Mouse (Mus musculus): ENCODE results near the gene Vstm2a. TPM values are rescaled to one million over a fixed set of nuclear protein-coding genes. Genes with fewer than 3 reads are reported as not detected.

The Vstm2a gene
- polyA plus RNA-seq, 1 experiment from 2014 or later, result 0.09 TPM

DNA sequence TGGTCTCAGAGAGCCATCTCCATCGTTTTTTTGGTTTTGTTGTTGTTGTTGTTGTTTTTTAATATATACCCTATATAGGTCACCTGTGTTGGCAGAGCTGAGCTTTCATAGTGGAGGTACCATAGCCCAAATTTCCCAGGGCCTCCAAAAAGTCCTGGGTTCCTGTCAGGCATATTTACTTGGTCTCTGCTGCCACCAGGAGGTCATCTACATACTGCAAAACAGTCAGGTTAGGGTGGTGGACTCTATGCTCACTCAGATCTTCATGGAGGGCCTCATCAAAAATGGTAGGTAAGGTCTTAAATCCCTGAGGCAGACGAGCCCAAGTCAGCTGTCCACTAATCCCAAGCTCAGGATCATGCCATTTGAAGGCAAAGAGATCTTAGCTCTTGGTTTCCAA, 146.1 kb downstream of the Vstm2a start:
- Histone ChIP-seq H3K9me3 (replicated peaks; ENCODE audit: control insufficient read depth, low read length) (no peaks in the 10 kb centered on the region), H3K4me1 (ENCODE audit: control insufficient read depth, insufficient read depth, low read length) (no peaks in the 10 kb centered on the region), H3K4me2 (ENCODE audit: low read depth, low read length) (no peak overlapping the region), H3K27me3 (ENCODE audit: control insufficient read depth, insufficient read depth, low read length) (no peaks in the 10 kb centered on the region), H3K9ac (ENCODE audit: low read length) (no peak overlapping the region), H3K27ac (ENCODE audit: low read length) (no peak overlapping the region), H3K4me3 (ENCODE audit: low read length) (no peak overlapping the region), H3K36me3 (ENCODE audit: control insufficient read depth, insufficient read depth) (no peaks in the 10 kb centered on the region)
- WGBS, result 31% methylated on average over 2 of the region's 2 CpGs
- no peak for ATAC-seq (replicated peaks; ENCODE audit: extremely low read depth, insufficient read depth, low FRiP score)

GRCm38 (mm10) chr11:16411736-16412135, 154.2 kb downstream of the Vstm2a start:
- H3K36me3 ChIP-seq (ENCODE audit: control insufficient read depth, insufficient read depth), result no peaks in the 10 kb centered on the region
- 59% methylated on average over 1 of the region's 1 CpGs for WGBS
- no peaks in the 10 kb centered on the region for H3K4me1 ChIP-seq (ENCODE audit: control insufficient read depth, insufficient read depth, low read length)
- H3K27ac ChIP-seq (ENCODE audit: low read length), result no peak overlapping the region
- no peak overlapping the region for H3K4me2 ChIP-seq (ENCODE audit: low read depth, low read length)
- H3K27me3 ChIP-seq (ENCODE audit: control insufficient read depth, insufficient read depth, low read length), result no peaks in the 10 kb centered on the region
- no peak overlapping the region for H3K9ac ChIP-seq (ENCODE audit: low read length)
- ATAC-seq (replicated peaks; ENCODE audit: extremely low read depth, insufficient read depth, low FRiP score), result no peak
- H3K9me3 ChIP-seq (replicated peaks; ENCODE audit: control insufficient read depth, low read length), result no peaks in the 10 kb centered on the region
- no peak overlapping the region for H3K4me3 ChIP-seq (ENCODE audit: low read length)

DNA sequence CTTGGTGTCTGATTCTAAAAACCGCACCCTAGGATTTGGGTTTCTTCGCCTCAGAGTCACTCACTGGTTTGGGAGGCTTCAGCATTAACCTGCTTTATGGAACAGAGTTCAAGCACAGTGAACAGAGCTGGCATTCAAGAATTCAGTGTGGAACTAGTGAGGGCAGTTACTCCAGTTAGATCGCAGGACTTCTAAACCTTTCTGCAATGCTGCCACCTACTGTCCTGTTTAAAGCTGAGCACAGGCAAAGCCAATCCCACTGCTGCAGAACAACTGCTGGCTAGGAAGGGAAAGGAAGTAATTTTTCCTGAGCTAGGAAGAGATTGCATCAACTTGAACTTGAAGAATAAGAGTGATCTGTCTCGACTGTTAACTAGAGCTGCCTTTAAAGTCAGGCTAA, 155.1 kb downstream of the Vstm2a start:
- no peaks in the 10 kb centered on the region for H3K27me3 ChIP-seq (ENCODE audit: control insufficient read depth, insufficient read depth, low read length)
- no peaks in the 10 kb centered on the region for H3K9me3 ChIP-seq (replicated peaks; ENCODE audit: control insufficient read depth, low read length)
- 22% methylated on average over 4 of the region's 4 CpGs for WGBS
- H3K4me2 ChIP-seq (ENCODE audit: low read depth, low read length), result no peak overlapping the region
- H3K9ac ChIP-seq (ENCODE audit: low read length), result no peak overlapping the region
- no peaks in the 10 kb centered on the region for H3K4me1 ChIP-seq (ENCODE audit: control insufficient read depth, insufficient read depth, low read length)
- ATAC-seq (replicated peaks; ENCODE audit: extremely low read depth, insufficient read depth, low FRiP score), result no peak
- H3K4me3 ChIP-seq (ENCODE audit: low read length), result no peak overlapping the region
- no peaks in the 10 kb centered on the region for H3K36me3 ChIP-seq (ENCODE audit: control insufficient read depth, insufficient read depth)
- H3K27ac ChIP-seq (ENCODE audit: low read length), result no peak overlapping the region

DNA sequence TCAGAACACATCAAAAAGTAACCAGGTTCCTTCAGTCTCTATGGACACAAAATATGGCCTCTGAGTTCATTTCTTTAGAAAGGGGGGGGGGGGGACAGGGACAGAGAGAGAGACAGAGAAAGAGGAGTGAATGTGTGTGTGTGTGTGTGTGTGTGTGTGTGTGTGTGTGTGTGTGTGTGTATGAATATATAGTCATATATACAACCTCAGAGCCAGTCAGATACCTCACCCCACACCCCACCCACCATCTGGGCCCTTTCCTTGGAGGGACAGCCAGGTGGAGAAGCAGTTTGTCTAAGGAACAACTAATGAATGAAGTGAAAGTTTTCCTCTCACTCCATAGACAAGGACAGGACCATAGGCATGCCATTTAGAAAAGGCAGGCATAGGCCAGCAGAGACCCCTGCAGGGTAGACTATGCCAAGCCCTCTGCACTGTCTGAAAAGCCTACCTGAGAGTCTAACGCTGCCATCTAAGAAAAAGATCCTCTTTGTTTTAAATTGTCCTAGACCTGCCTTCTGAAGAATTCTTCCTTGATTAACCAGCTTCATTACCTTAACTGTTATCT, 155.6 kb downstream of the Vstm2a start:
- Histone ChIP-seq H3K4me1 (ENCODE audit: control insufficient read depth, insufficient read depth, low read length) (no peaks in the 10 kb centered on the region), H3K4me2 (ENCODE audit: low read depth, low read length) (no peak overlapping the region), H3K9ac (ENCODE audit: low read length) (no peak overlapping the region), H3K27ac (ENCODE audit: low read length) (no peak overlapping the region), H3K9me3 (replicated peaks; ENCODE audit: control insufficient read depth, low read length) (no peaks in the 10 kb centered on the region), H3K27me3 (ENCODE audit: control insufficient read depth, insufficient read depth, low read length) (no peaks in the 10 kb centered on the region), H3K36me3 (ENCODE audit: control insufficient read depth, insufficient read depth) (no peaks in the 10 kb centered on the region), H3K4me3 (ENCODE audit: low read length) (no peak overlapping the region)
- no peak for ATAC-seq (replicated peaks; ENCODE audit: extremely low read depth, insufficient read depth, low FRiP score)
- WGBS, result 47% methylated on average over 1 of the region's 1 CpGs

GRCm38 (mm10) chr11:16439548-16440251, 182.2 kb downstream of the Vstm2a start:
- no peak for ATAC-seq (replicated peaks; ENCODE audit: extremely low read depth, insufficient read depth, low FRiP score)
- H3K9me3 ChIP-seq (replicated peaks; ENCODE audit: control insufficient read depth, low read length), result no peaks in the 10 kb centered on the region; the same call in 1 of the 2 replicates
- H3K27me3 ChIP-seq (ENCODE audit: control insufficient read depth, insufficient read depth, low read length), result no peaks in the 10 kb centered on the region
- no peak overlapping the region for H3K4me2 ChIP-seq (ENCODE audit: low read depth, low read length)
- 77% methylated on average over 7 of the region's 7 CpGs for WGBS
- no peak overlapping the region for H3K9ac ChIP-seq (ENCODE audit: low read length)
- H3K4me1 ChIP-seq (ENCODE audit: control insufficient read depth, insufficient read depth, low read length), result no peaks in the 10 kb centered on the region
- H3K36me3 ChIP-seq (ENCODE audit: control insufficient read depth, insufficient read depth), result no peaks in the 10 kb centered on the region
- H3K4me3 ChIP-seq (ENCODE audit: low read length), result no peak overlapping the region
- no peak overlapping the region for H3K27ac ChIP-seq (ENCODE audit: low read length)

Measured in heart, embryonic 16.5 days (tissue).